Mouse (Mus musculus) forebrain, embryonic 13.5 days (tissue): Measurements from ENCODE around the gene Alg13. TPM values are rescaled to one million over a fixed set of nuclear protein-coding genes. Genes with fewer than 3 reads are reported as not detected.

Experiments used
- ATAC-seq: fragments of 200-750 bp; cut with Nextera tagmentation; 2 replicates; pipeline ENCODE4 v1.8.0; 2017
- H3K27ac ChIP-seq: fragments of 300-500 bp; sonication (generic); 2 replicates; pipeline ENCODE4 v1.5.1; 2015; ENCODE audit warnings: inconsistent platforms, mild to moderate bottlenecking, moderate library complexity
- H3K27me3 ChIP-seq: fragments of 300-500 bp; sonication (generic); 2 replicates; pipeline ENCODE4 v1.6.1; 2015; ENCODE audit warnings: mild to moderate bottlenecking, inconsistent platforms
- H3K36me3 ChIP-seq: fragments of 300-500 bp; sonication (generic); 2 replicates; pipeline ENCODE4 v1.6.1; 2015; ENCODE audit warnings: mild to moderate bottlenecking, inconsistent platforms; ENCODE audit not compliant: poor library complexity, severe bottlenecking
- H3K4me1 ChIP-seq: fragments of 300-500 bp; sonication (generic); 2 replicates; pipeline ENCODE4 v1.6.1; 2015; ENCODE audit warnings: inconsistent platforms
- H3K4me2 ChIP-seq: fragments of 300-500 bp; sonication (generic); 2 replicates; pipeline ENCODE4 v1.6.1; 2015; ENCODE audit warnings: inconsistent platforms, mild to moderate bottlenecking, moderate library complexity
- H3K4me3 ChIP-seq: fragments of 300-500 bp; sonication (generic); 2 replicates; pipeline ENCODE4 v1.5.1; 2015; ENCODE audit warnings: mild to moderate bottlenecking, inconsistent platforms
- H3K9ac ChIP-seq: fragments of 300-500 bp; sonication (generic); 2 replicates; pipeline ENCODE4 v1.6.1; 2015; ENCODE audit warnings: mild to moderate bottlenecking, inconsistent platforms
- H3K9me3 ChIP-seq: fragments of 300-500 bp; sonication (generic); replicated peaks from 2 replicates; pipeline ENCODE4 v1.6.1; 2016; ENCODE audit warnings: inconsistent platforms
- WGBS: fragments of 180-500 bp; shearing (Covaris S2); methylation state at CpG from one replicate; pipeline ENCODE4 v1.1.7; 2015; 5-methylcytosine and 5-hydroxymethylcytosine counted together
- microRNA-seq: library from miRNA; unstranded; fragments of <30 nt; microRNA quantifications from one replicate; pipeline ENCODE4, GENCODE M21; 2016
- polyA plus RNA-seq: library from polyadenylated mRNA; unstranded; fragments of >200 nt; fragmentation: Nextera tagmentation; extraction: Ambion mirVana; gene quantifications from 2 replicates; pipeline ENCODE4 v1.2.1, GENCODE M21; 2015

Alg13 gene
- polyA plus RNA-seq, 1 experiment from 2014 or later: 20.6 TPM

DNA sequence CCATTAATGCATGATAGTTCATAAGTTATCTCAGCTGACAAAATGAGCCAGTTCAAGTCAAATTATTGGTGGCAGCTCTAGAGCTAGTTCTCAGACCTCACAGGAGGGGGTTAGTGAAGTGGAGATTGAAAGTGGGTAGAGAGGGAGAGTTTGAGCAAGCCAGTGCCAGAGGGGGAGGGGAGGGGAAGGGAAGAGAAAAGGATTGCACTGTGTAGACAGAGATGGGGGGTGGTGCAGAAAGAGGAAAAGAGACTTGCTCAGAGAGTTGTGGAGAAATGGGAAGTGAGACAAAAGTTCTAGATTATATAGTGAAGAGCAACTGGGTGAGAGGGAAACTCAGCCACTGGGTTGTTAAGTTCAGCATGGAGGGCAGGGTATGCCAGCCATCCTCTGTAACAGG lies 20.8 kb downstream of the Alg13 start:
- no peak overlapping the region for H3K4me3 ChIP-seq
- H3K4me2 ChIP-seq: no peak overlapping the region
- no peaks in the 10 kb centered on the region for H3K36me3 ChIP-seq
- H3K9me3 ChIP-seq: no peaks in the 10 kb centered on the region
- no peak for ATAC-seq
- H3K27me3 ChIP-seq: no peaks in the 10 kb centered on the region
- no peaks in the 10 kb centered on the region for H3K4me1 ChIP-seq
- H3K9ac ChIP-seq: no peak overlapping the region
- no peak overlapping the region for H3K27ac ChIP-seq

DNA sequence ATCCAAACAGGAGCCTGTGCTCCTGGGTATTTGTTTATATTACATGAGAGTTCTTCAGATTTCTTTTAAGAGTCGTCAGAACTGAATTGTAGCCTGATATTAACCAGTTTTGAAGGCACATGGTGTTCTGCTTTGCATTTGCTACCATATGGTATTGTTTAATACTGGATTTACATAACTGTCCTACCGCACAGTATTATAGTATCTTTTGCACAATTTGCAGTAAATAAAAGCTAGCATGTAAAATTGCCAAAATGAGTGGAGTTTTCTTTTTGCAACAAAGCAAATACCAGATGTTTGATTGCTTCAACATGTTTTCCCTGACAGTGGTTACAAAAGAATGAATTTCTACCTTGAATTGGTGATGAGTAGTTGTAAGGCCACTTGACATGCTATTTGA lies 56.6 kb downstream of the Alg13 start:
- Histone ChIP-seq H3K27me3 (no peaks in the 10 kb centered on the region), H3K4me3 (no peak overlapping the region), H3K9me3 (no peaks in the 10 kb centered on the region), H3K27ac (no peak overlapping the region), H3K9ac (no peak overlapping the region), H3K4me1 (no peaks in the 10 kb centered on the region), H3K36me3 (peaks cover 9% of the 10 kb centered on the region; the same call in 1 of the 2 replicates), H3K4me2 (no peak overlapping the region)
- WGBS: 86% methylated on average over 2 of the region's 2 CpGs
- no peak for ATAC-seq

DNA sequence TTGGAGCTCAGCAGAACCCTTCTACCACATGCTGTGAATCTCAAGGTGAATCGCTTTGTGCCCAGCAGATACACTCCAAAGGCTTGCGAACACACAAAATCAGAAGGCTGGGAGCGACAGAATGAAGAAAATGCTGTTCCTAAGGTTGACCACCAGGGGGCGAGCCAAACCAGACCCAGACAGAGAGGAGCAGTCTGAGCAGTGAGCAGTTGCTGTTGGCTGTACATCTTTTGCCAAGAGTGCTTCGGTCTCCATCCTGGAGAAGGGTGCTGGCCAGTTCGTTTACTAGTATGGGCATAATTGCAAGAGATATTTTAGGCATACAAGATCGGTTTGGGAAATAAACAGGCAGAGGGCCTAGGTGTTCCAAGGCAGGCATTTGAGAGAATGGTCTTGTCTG lies 85.9 kb downstream of the Alg13 start:
- Histone ChIP-seq H3K9me3 (no peaks in the 10 kb centered on the region), H3K4me2 (no peak overlapping the region), H3K9ac (no peak overlapping the region), H3K4me1 (no peaks in the 10 kb centered on the region), H3K36me3 (no peaks in the 10 kb centered on the region), H3K27me3 (no peaks in the 10 kb centered on the region), H3K4me3 (no peak overlapping the region), H3K27ac (no peak overlapping the region)
- 47% methylated on average over 7 of the region's 7 CpGs for WGBS
- ATAC-seq: peak; percentile 78

DNA sequence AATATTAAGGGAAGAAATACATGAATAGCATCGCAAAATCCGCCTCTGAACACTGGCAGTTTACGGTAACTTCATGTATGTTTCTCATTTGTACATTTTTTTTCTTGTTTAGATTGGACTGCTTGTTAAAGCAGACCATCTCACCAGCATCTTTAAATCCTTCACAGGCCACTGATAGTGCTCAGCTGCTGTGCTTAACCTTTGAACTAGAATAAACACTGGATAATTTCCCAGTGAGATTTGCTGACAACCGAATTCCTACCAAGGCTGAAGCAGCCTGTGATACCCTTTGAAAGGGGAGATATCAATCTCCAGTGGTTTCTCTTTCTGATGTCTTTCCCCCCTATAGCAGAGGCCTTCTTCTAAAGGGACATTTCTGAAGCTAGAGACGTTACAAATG lies 90.4 kb downstream of the Alg13 start:
- Histone ChIP-seq H3K4me1 (no peaks in the 10 kb centered on the region), H3K4me2 (no peak overlapping the region), H3K27me3 (no peaks in the 10 kb centered on the region), H3K9ac (no peak overlapping the region), H3K9me3 (no peaks in the 10 kb centered on the region), H3K36me3 (no peaks in the 10 kb centered on the region), H3K4me3 (no peak overlapping the region), H3K27ac (no peak overlapping the region)
- WGBS: 85% methylated on average over 5 of the region's 5 CpGs
- no peak for ATAC-seq

DNA sequence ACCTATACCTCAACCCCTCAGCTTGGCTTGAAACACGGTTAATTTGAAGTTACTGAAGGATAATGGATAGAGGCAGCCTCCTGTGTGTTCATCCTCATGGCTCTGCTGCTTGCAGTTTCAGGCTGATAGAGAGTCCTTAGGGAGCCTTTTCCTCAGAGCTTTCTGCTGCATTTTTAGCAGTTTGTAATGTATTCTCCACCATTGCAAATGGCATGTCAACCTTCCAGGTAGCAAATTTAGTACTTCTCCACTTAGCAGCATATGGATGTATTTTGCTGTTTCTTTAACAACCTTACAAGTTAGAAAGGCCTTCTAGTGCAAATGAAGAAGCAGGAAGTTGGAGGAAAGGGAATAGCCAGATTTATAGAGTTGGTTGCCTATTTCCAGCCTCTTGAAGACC lies 102.7 kb downstream of the Alg13 start:
- ATAC-seq: no peak
- Histone ChIP-seq H3K4me3 (no peak overlapping the region), H3K36me3 (no peaks in the 10 kb centered on the region), H3K4me2 (no peak overlapping the region), H3K9me3 (no peaks in the 10 kb centered on the region), H3K27me3 (no peaks in the 10 kb centered on the region), H3K4me1 (no peaks in the 10 kb centered on the region), H3K9ac (no peak overlapping the region), H3K27ac (no peak overlapping the region)
- WGBS: 71% methylated on average over 1 of the region's 1 CpGs

DNA sequence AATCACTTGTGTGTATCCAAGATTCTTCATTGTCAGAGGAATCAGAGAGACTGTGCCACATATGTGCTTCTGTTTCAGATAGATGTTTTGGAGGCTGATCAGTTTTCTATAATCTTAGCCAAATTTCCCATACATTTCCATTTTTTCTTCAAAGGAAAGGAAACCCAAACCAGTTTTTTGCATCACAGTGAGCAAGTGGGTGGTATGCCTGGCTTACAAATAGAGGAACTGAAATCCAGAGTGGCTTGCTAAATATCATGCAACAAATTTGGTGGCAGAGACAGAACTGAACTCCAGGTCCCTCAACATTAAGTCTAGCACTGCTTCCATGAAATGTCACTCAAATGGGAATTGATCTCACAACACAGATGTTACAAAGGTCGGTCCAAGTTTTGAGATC lies 103.5 kb downstream of the Alg13 start:
- ATAC-seq: no peak
- Histone ChIP-seq H3K4me3 (no peak overlapping the region), H3K4me1 (no peaks in the 10 kb centered on the region), H3K9ac (no peak overlapping the region), H3K4me2 (no peak overlapping the region), H3K9me3 (no peaks in the 10 kb centered on the region), H3K27me3 (no peaks in the 10 kb centered on the region), H3K36me3 (no peaks in the 10 kb centered on the region), H3K27ac (no peak overlapping the region)
- WGBS: 83% methylated on average over 1 of the region's 1 CpGs

DNA sequence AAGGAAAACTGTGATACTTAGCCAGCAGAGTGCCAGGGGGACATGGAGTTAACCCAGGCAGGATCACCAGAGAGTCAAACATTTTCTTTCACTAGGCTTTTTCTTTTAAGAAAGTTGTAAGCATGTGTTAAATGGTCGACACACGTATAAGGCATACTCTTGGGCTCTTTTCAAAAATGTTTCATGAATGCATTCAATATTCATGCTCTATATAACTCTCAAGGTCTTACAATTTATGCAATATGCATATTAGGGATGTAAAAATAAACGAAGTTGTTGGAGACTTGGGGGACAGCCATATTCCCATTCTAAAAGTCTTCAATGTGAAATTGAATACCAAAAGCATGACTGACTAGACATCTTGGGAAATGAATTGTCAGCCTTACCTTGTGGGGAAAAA lies 106.2 kb downstream of the Alg13 start:
- ATAC-seq: no peak
- Histone ChIP-seq H3K27ac (no peak overlapping the region), H3K27me3 (no peaks in the 10 kb centered on the region), H3K9me3 (no peaks in the 10 kb centered on the region), H3K4me3 (no peak overlapping the region), H3K4me2 (no peak overlapping the region), H3K4me1 (no peaks in the 10 kb centered on the region), H3K9ac (no peak overlapping the region), H3K36me3 (no peaks in the 10 kb centered on the region)
- 84% methylated on average over 3 of the region's 3 CpGs for WGBS

Small RNAs within 50 kb of the gene (microRNA-seq; reads per million reads assigned to microRNA genes)
- gene Mir680-2: not detected

Other genes starting within 250 kb of the Alg13 start
- 0.21 TPM in 2 replicates for gene A730046J19Rik, start 164.1 kb upstream of the Alg13 start, polyA plus RNA-seq
- gene Trpc5os, start 138.8 kb downstream of the Alg13 start, polyA plus RNA-seq: not detected in 2 replicates